Mouse (Mus musculus) embryonic facial prominence, embryonic 11.5 days (tissue): ENCODE results near the gene Meis1. TPM values are rescaled to one million over a fixed set of nuclear protein-coding genes. Genes with fewer than 3 reads are reported as not detected.

Experiments used
- ATAC-seq: fragments of 200-750 bp; cut with Nextera tagmentation; replicated peaks from 2 replicates; pipeline ENCODE4 v1.8.0; 2017; ENCODE audit warnings: low read depth; ENCODE audit not compliant: insufficient number of reproducible peaks, low FRiP score, low TSS enrichment
- DNase-seq: peaks from one replicate; pipeline ENCODE4 v3.0.0-alpha.2; 2015; ENCODE audit warnings: low spot score
- H3K27ac ChIP-seq: fragments of 300-500 bp; sonication (generic); replicated peaks from 2 replicates; pipeline ENCODE4 v1.5.1; 2014; ENCODE audit warnings: mild to moderate bottlenecking, low read depth, low read length, control low read depth
- H3K27me3 ChIP-seq: fragments of 300-500 bp; sonication (generic); 2 replicates; pipeline ENCODE4 v1.6.1; 2014; ENCODE audit warnings: mild to moderate bottlenecking, low read length, moderate library complexity, mixed read lengths; ENCODE audit not compliant: control insufficient read depth, insufficient read depth
- H3K36me3 ChIP-seq: fragments of 300-500 bp; sonication (generic); replicated peaks from 2 replicates; pipeline ENCODE4 v1.6.1; 2014; ENCODE audit warnings: low read depth, mild to moderate bottlenecking, low read length, moderate library complexity, mixed read lengths; ENCODE audit not compliant: control insufficient read depth, insufficient read depth
- H3K4me1 ChIP-seq: fragments of 300-500 bp; sonication (generic); 2 replicates; pipeline ENCODE4 v1.6.1; 2014; ENCODE audit warnings: low read length, mixed read lengths; ENCODE audit not compliant: control insufficient read depth, insufficient read depth
- H3K4me2 ChIP-seq: fragments of 300-500 bp; sonication (generic); 2 replicates; pipeline ENCODE4 v1.6.1; 2014; ENCODE audit warnings: low read depth, mild to moderate bottlenecking, control low read depth, low read length, moderate library complexity
- H3K4me3 ChIP-seq: fragments of 300-500 bp; sonication (generic); 2 replicates; pipeline ENCODE4 v1.5.1; 2014; ENCODE audit warnings: low read depth, low read length, control low read depth
- H3K9ac ChIP-seq: fragments of 300-500 bp; sonication (generic); replicated peaks from 2 replicates; pipeline ENCODE4 v1.6.1; 2014; ENCODE audit warnings: mild to moderate bottlenecking, control low read depth, low read length
- H3K9me3 ChIP-seq: fragments of 300-500 bp; sonication (generic); replicated peaks from 2 replicates; pipeline ENCODE4 v1.6.1; 2016; ENCODE audit warnings: mild to moderate bottlenecking, low read length, inconsistent platforms, mixed read lengths; ENCODE audit not compliant: control insufficient read depth
- WGBS: fragments of 180-500 bp; shearing (Covaris S2); extraction: QIAGEN DNeasy Blood & Tissue Kit; methylation state at CpG from one replicate; pipeline ENCODE4 v1.1.7; 2014; 5-methylcytosine and 5-hydroxymethylcytosine counted together
- polyA plus RNA-seq: library from polyadenylated mRNA; unstranded; fragments of >200 nt; fragmentation: Nextera tagmentation; extraction: Ambion mirVana; gene quantifications from 2 replicates; pipeline ENCODE4 v1.2.1, GENCODE M21; 2014

Meis1 gene
- polyA plus RNA-seq, 1 experiment from 2014 or later, result 91.2 TPM

DNA sequence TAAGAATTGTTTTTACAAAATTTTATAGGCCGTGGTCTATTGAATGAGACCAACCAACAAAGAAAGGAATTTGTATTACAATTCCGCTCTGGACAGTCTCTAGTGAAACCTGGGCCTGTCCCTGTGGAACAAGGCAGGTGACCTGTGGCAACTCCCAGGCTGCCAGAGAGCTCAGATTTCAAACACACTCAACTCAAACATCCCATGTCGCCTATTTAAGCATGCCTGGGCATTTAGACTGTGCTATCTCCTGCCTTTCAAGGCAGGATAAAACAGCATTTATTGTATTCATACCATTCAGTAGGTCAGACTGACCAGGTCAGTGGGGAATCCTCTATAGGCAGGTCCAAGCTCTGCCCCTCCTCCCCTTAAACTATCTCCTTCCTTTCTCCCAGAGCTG, 73.0 kb downstream of the Meis1 start:
- no peaks in the 10 kb centered on the region for H3K27me3 ChIP-seq
- no peak overlapping the region for H3K4me2 ChIP-seq
- DNase-seq (peak; percentile 39), ATAC-seq (no peak)
- no peaks in the 10 kb centered on the region for H3K36me3 ChIP-seq
- 21% methylated on average over 3 of the region's 3 CpGs for WGBS
- peaks cover 14% of the 10 kb centered on the region for H3K4me1 ChIP-seq
- H3K4me3 ChIP-seq, result no peak overlapping the region
- H3K9me3 ChIP-seq, result no peaks in the 10 kb centered on the region
- H3K9ac ChIP-seq, result no peak overlapping the region
- H3K27ac ChIP-seq, result no peak overlapping the region

DNA sequence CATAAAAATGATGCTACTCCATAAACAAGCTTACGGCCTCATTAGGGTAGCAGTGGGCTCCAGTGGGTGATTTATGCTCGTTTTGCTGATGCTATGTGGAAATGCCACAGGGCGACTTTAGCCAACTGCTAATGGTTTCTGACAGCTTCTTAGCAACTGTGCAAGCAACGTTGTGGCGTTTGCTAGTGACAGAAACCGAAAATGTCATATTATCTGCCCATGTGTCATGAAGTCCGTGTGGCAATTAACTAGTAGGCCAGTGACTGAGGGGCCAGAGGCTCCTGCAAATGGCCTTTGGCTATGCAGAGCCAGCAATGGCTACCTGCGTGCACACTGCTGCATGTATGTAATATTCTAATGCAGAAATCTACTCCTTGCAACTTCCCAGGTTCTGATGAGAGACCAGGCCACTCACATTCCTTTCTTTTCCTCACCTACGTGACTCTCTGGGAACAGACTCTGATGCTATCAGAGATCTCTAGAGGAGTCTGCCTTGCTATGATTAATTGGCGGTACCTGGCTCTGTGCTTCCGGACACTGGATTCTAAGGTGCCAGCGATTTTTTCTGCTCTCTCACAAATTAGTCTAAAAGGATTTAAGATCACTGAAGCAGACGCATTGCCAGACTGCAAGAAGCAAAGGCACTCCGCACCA, 73.7 kb downstream of the Meis1 start:
- no peaks in the 10 kb centered on the region for H3K9me3 ChIP-seq
- no peaks in the 10 kb centered on the region for H3K36me3 ChIP-seq
- no peaks in the 10 kb centered on the region for H3K27me3 ChIP-seq
- no peak overlapping the region for H3K4me3 ChIP-seq
- H3K4me2 ChIP-seq, result no peak overlapping the region
- DNase-seq, result peak; percentile 21
- 43% methylated on average over 14 of the region's 14 CpGs for WGBS
- no peak overlapping the region for H3K27ac ChIP-seq
- H3K4me1 ChIP-seq, result peaks cover 14% of the 10 kb centered on the region
- H3K9ac ChIP-seq, result no peak overlapping the region
- ATAC-seq, result no peak

DNA sequence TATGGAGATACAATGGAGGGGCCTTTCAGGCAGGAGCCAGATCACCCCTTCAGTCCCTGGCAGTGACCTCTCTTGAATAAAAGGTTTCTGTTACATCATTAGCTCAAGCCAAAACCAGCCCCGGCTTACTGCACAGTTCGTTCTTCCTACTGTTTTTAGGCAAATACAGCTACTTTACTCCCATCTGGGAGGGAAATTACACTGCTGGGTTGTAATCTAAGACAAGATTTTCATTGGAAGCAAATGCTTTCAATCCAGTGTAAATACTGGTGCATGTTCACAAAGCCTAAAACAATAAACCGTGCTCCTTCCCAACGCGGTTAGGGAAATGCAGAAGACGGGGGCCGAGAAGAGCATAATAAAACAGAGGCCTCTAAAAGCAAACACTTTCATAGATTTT, 74.6 kb downstream of the Meis1 start:
- ATAC-seq, result no peak
- Histone ChIP-seq H3K4me2 (no peak overlapping the region), H3K36me3 (no peaks in the 10 kb centered on the region), H3K27me3 (no peaks in the 10 kb centered on the region), H3K9ac (no peak overlapping the region), H3K9me3 (no peaks in the 10 kb centered on the region), H3K4me3 (no peak overlapping the region), H3K4me1 (peaks cover 14% of the 10 kb centered on the region), H3K27ac (no peak overlapping the region)
- peak; percentile 71 for DNase-seq
- 25% methylated on average over 7 of the region's 7 CpGs for WGBS

DNA sequence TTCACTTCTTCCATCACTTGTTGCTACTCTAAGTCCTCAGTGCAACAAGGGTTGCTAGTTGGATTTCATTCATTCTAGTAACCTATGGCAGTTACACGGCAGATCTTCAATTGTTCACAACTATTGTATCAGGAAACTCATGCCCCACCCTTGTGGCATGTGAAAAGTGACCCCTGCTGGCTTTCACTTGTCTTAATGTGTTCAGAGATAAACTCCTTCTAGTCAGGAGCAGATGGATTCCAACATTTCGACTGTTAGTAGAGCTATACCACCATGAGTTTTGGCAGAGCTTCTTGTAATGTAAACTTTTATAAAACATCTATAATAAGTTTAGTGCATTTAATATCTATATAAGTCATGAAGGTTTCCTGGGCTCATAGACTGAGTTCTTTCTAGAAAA, 75.8 kb downstream of the Meis1 start:
- 81% methylated on average over 2 of the region's 2 CpGs for WGBS
- H3K36me3 ChIP-seq, result no peaks in the 10 kb centered on the region
- no peak overlapping the region for H3K4me2 ChIP-seq
- DNase-seq (no peak), ATAC-seq (no peak)
- H3K27ac ChIP-seq, result no peak overlapping the region
- no peaks in the 10 kb centered on the region for H3K27me3 ChIP-seq
- no peak overlapping the region for H3K4me3 ChIP-seq
- H3K9me3 ChIP-seq, result no peaks in the 10 kb centered on the region
- no peak overlapping the region for H3K9ac ChIP-seq
- H3K4me1 ChIP-seq, result peaks cover 14% of the 10 kb centered on the region

DNA sequence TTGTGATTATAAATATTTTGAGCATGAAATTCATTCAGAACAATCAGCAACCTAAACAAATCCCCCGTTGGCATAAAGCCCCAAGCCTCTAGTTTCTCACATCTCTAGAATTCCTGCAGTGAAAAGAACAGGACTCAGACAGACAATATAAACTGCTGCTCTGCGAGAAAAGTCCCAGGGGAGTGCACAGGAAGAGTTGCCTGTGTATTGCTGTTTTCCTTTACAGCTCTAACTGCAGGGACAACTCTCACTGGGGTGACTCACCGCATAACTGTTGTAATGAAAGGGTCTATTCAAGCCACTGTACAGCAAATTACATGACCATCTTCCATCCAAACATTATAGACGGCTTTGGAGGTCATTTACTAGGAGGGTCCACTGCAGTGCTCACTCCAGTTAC, 77.9 kb downstream of the Meis1 start:
- Histone ChIP-seq H3K9me3 (no peaks in the 10 kb centered on the region), H3K27ac (no peak overlapping the region), H3K9ac (no peak overlapping the region), H3K4me1 (peaks cover 14% of the 10 kb centered on the region), H3K4me2 (no peak overlapping the region), H3K27me3 (no peaks in the 10 kb centered on the region), H3K4me3 (no peak overlapping the region), H3K36me3 (no peaks in the 10 kb centered on the region)
- ATAC-seq (no peak), DNase-seq (no peak)
- WGBS, result 27% methylated on average over 4 of the region's 4 CpGs

DNA sequence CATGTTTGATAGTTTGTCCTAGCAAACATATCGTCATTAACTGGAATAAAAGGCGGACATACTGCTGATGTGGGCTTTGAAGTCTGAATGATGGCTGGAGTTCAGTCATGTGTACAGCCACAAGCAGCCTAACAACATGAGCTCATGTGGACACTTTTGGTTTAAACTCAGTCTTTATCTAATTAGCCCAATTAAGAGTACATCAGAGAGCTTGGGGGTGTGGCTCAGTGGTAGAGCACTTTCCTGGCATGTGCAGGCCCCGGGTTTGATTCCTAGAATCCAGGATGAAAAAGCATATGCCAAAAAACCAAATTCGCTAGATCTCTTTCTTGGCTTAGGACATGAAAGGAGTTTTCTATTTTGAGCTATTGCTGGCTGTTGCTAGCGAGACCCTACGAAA, 83.9 kb downstream of the Meis1 start:
- ATAC-seq (no peak), DNase-seq (no peak)
- Histone ChIP-seq H3K9ac (no peak overlapping the region), H3K9me3 (no peaks in the 10 kb centered on the region), H3K4me3 (no peak overlapping the region), H3K4me2 (no peak overlapping the region), H3K27me3 (no peaks in the 10 kb centered on the region), H3K4me1 (no peaks in the 10 kb centered on the region), H3K27ac (no peak overlapping the region), H3K36me3 (no peaks in the 10 kb centered on the region)
- 71% methylated on average over 6 of the region's 6 CpGs for WGBS

DNA sequence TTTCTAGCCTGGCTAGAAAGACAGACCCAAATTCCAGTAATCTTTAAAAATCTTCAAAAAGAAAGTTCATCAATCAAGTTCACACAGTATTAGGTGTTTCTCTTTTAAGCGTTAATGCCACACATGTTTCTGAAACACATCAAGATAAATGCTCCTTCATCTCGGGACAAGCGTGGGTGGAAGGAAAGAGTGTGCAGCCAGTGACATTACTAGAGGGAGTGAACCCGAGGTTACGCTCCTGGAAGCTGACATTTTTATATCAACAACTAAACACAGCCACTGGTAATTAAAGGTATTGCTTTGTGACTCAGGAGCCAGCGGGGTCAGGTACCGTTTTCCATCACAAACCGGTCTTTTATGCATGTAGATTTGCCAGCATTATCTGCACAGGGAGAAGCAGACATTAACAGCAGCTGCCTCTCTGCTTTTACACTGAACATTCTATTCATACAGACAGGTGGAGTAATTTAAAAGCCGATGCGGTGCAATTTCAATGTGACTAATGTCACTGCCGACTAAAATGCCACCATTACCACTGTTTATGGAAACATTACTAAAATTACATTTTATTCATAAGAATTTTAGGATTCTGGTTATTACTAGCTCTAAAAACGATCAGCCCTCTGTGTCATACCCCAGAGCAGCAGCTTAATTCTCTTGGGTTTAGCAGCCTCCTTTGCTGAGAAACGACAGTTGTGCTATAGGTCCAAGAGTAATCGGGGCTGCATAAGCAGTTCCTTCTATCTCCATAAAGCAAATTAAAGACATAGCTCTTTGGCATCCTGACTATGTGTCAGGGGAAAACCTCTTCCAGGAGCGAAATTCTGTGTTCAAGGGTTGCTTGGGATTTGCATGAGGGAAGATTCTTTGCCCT, 87.5 kb downstream of the Meis1 start:
- Histone ChIP-seq H3K27ac (no peak overlapping the region), H3K27me3 (no peaks in the 10 kb centered on the region), H3K4me1 (no peaks in the 10 kb centered on the region), H3K4me3 (no peak overlapping the region), H3K4me2 (no peak overlapping the region), H3K9ac (no peak overlapping the region), H3K36me3 (no peaks in the 10 kb centered on the region), H3K9me3 (no peaks in the 10 kb centered on the region)
- 55% methylated on average over 15 of the region's 15 CpGs for WGBS
- DNase-seq, result peak; percentile 20
- ATAC-seq, result no peak
